Mouse (Mus musculus) stomach, postnatal 0 days (tissue): ENCODE measurements around the gene Prkce. TPM values are rescaled to one million over a fixed set of nuclear protein-coding genes. Genes with fewer than 3 reads are reported as not detected.

ENCODE experiments used
- ATAC-seq: fragments of 200-750 bp; cut with Nextera tagmentation; 2 replicates; pipeline ENCODE4 v1.8.0; 2017; ENCODE audit not compliant: low FRiP score, low TSS enrichment
- DNase-seq: peaks from one replicate; pipeline ENCODE4 v3.0.0-alpha.2; 2016; ENCODE audit warnings: low spot score
- H3K27ac ChIP-seq: fragments of 300-500 bp; sonication (generic); replicated peaks from 2 replicates; pipeline ENCODE4 v1.5.1; 2014; ENCODE audit warnings: mild to moderate bottlenecking, control low read depth
- H3K27me3 ChIP-seq: fragments of 300-500 bp; sonication (generic); 2 replicates; pipeline ENCODE4 v1.6.1; 2014; ENCODE audit warnings: low read length; ENCODE audit not compliant: control insufficient read depth, insufficient read depth
- H3K36me3 ChIP-seq: fragments of 300-500 bp; sonication (generic); 2 replicates; pipeline ENCODE4 v1.6.1; 2014; ENCODE audit warnings: low read length, mixed read lengths; ENCODE audit not compliant: control insufficient read depth, insufficient read depth
- H3K4me1 ChIP-seq: fragments of 300-500 bp; sonication (generic); replicated peaks from 2 replicates; pipeline ENCODE4 v1.6.1; 2014; ENCODE audit warnings: antibody characterized with exemption; ENCODE audit not compliant: control insufficient read depth, insufficient read depth
- H3K4me2 ChIP-seq: fragments of 300-500 bp; sonication (generic); replicated peaks from 2 replicates; pipeline ENCODE4 v1.6.1; 2014; ENCODE audit warnings: low read depth, mild to moderate bottlenecking, control low read depth, moderate library complexity
- H3K4me3 ChIP-seq: fragments of 300-500 bp; sonication (generic); 2 replicates; pipeline ENCODE4 v1.5.1; 2014; ENCODE audit warnings: low read depth, low read length, control low read depth
- H3K9ac ChIP-seq: fragments of 300-500 bp; sonication (generic); 2 replicates; pipeline ENCODE4 v1.6.1; 2014; ENCODE audit warnings: mild to moderate bottlenecking, low read length, control low read depth, mixed read lengths
- H3K9me3 ChIP-seq: fragments of 300-500 bp; sonication (generic); 2 replicates; pipeline ENCODE4 v1.6.1; 2016; ENCODE audit warnings: low read length; ENCODE audit not compliant: control insufficient read depth
- CTCF ChIP-seq: IDR thresholded peaks from 2 replicates; pipeline ENCODE4 v1.5.1; 2016; ENCODE audit warnings: antibody characterized with exemption, low read depth, mild to moderate bottlenecking, moderate library complexity
- EP300 ChIP-seq: optimal IDR thresholded peaks from 2 replicates; pipeline ENCODE3; 2016; ENCODE audit warnings: antibody characterized with exemption
- WGBS: fragments of 180-500 bp; shearing (Covaris S2); extraction: QIAGEN DNeasy Blood & Tissue Kit; methylation state at CpG from one replicate; pipeline ENCODE4 v1.1.7; 2014; 5-methylcytosine and 5-hydroxymethylcytosine counted together
- polyA plus RNA-seq: library from polyadenylated mRNA; unstranded; fragments of >200 nt; fragmentation: Nextera tagmentation; extraction: Ambion mirVana; gene quantifications from 2 replicates; pipeline ENCODE4 v1.2.1, GENCODE M21; 2015

The Prkce gene
- polyA plus RNA-seq, 1 experiment from 2014 or later: 3.4 TPM

DNA sequence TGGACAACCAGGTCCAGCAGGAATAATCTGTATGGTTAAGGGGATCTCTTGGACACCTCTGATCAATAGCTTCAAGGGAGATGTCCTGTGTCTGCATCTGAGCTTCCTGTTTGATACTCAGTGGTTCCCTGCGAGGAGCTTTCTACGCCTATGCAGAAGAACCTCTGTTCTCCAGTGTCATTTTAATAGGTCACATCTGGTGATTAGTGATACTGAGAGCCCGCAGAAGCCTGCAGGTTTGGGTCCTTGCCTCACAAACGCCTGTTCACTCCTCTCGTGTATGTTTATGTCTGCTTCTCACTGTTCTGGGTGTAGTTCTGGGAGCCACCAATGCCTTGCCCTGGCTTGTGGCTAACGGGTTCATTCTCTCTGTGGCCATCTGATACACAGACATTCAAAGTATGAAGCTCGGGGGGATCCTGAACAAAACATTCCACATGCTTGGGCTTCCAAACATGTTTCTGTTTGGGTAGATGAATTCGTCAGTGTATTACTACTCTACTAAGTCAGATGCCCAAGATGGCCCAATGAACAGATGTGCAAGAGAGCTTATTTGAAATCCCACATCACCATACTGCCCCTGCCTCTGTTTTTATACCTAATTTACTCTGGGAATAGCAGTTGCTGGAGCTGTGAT is 202.6 kb downstream of the Prkce start:
- no peak for TF ChIP-seq EP300
- no peak for TF ChIP-seq CTCF
- ATAC-seq (no peak), DNase-seq (no peak)
- no peaks in the 10 kb centered on the region for H3K36me3 ChIP-seq
- no peaks in the 10 kb centered on the region for H3K9me3 ChIP-seq
- H3K9ac ChIP-seq: no peak overlapping the region
- H3K4me2 ChIP-seq: no peak overlapping the region
- H3K4me3 ChIP-seq: no peak overlapping the region
- no peaks in the 10 kb centered on the region for H3K27me3 ChIP-seq
- 0 out of 2 replicates have a peak, but pooled peaks cover 6% of the 10 kb centered on the region for H3K4me1 ChIP-seq
- no peak overlapping the region for H3K27ac ChIP-seq
- WGBS: 63% methylated on average over 8 of the region's 8 CpGs

DNA sequence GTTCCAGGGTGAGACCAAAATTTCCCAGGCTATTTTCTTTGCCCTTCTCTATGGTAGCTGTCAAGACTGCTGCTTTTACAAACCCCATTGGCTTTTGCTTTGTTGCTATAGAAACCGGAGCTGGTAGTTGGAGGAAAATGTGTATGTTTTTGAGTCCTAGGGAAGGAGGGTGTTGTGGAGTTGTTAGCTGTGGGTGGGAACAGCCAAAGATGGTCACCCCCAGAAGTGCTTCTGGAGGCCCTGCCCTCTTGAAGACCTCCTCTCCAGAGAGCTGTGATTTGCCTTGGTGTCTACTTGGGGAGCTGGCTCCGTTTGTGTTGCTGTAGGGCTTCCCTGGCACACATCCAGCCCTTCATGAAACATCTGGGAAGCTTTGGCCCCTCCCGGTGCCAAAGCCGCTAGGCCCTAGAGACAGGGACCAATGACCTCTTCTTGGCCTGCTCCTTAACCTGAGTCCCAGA is 203.5 kb downstream of the Prkce start:
- Histone ChIP-seq H3K4me1 (0 out of 2 replicates have a peak, but pooled peaks cover 6% of the 10 kb centered on the region), H3K4me3 (no peak overlapping the region), H3K4me2 (no peak overlapping the region), H3K36me3 (no peaks in the 10 kb centered on the region), H3K9ac (no peak overlapping the region), H3K27me3 (no peaks in the 10 kb centered on the region), H3K27ac (no peak overlapping the region), H3K9me3 (no peaks in the 10 kb centered on the region)
- ATAC-seq: no peak
- no peak for DNase-seq
- TF ChIP-seq CTCF: no peak
- no peak for TF ChIP-seq EP300
- WGBS: 40% methylated on average over 4 of the region's 4 CpGs

DNA sequence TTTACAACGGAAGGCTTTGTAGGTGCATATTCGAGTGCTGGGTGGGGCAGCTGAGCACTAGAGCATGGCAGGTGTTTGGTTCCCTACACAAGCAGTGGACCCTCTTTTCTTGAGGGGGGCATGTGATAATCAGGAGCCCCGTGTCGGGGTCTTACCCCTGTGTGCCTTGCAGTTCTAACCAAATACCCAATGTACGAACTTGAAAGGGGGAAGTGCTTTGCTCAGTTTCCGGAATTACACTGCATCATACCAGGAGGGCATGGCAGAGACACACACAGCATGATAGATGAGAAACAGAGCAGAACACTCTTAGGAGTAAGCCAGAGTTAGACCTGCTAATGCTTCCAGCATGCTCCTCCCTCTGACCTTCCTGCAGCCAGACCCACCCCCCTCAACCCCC is 208.8 kb downstream of the Prkce start:
- Histone ChIP-seq H3K9ac (no peak overlapping the region), H3K4me3 (no peak overlapping the region)
- no peak for TF ChIP-seq CTCF
- TF ChIP-seq EP300: no peak

DNA sequence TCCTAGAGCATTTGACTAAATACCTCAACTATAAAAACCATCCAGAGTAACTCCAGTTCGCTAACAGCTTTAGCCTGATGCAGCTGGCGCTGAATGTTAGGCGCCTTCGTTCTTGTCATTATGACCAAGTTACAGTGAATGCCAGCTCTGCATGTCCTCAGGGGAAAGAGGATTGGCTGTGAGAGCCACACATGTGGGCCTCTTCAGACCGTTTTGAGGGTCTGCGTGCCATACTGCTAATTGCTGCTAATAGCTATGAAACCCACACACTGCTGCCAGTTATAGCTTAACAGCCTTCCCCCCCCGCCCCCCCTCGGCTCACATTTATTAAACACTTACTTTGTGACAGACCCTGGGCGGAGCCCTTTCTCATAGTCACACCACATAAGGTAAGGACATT is 210.3 kb downstream of the Prkce start:
- ATAC-seq: no peak
- DNase-seq: no peak
- Histone ChIP-seq H3K27me3 (no peaks in the 10 kb centered on the region), H3K36me3 (no peaks in the 10 kb centered on the region), H3K27ac (no peak overlapping the region), H3K9me3 (no peaks in the 10 kb centered on the region), H3K9ac (no peak overlapping the region), H3K4me1 (no peaks in the 10 kb centered on the region), H3K4me3 (no peak overlapping the region), H3K4me2 (no peak overlapping the region)
- TF ChIP-seq CTCF (no peak), EP300 (no peak)
- 86% methylated on average over 9 of the region's 9 CpGs for WGBS

More for the DNA sequence above, 208.8 kb downstream of the Prkce start:
- Histone ChIP-seq H3K36me3 (no peaks in the 10 kb centered on the region), H3K4me2 (no peak overlapping the region), H3K4me1 (0 out of 2 replicates have a peak, but pooled peaks cover under 1% of the 10 kb centered on the region), H3K9me3 (no peaks in the 10 kb centered on the region), H3K27ac (no peak overlapping the region), H3K27me3 (no peaks in the 10 kb centered on the region)
- 75% methylated on average over 6 of the region's 6 CpGs for WGBS
- DNase-seq (no peak), ATAC-seq (no peak)

DNA sequence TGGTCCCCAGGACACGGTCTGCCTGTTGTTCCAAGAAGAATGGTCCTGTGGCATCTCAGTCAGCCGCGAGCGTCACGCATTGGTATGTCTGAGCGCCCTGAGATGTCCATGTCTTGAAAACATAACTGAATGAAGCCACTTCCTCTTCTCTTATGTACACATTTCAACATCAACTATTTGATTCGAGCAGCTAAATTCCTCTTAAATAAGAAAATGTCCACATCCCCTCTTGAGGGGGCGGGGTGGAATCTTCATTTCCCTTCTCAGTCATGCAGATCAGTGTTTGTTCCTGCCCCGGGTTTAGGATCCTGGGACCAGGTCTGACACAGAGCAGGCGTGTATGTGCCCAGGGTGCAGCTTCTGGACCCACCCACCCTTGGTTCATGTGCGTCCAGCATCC is 211.0 kb downstream of the Prkce start:
- H3K4me1 ChIP-seq: no peaks in the 10 kb centered on the region
- no peaks in the 10 kb centered on the region for H3K36me3 ChIP-seq
- H3K4me3 ChIP-seq: no peak overlapping the region
- no peak overlapping the region for H3K9ac ChIP-seq
- DNase-seq: no peak
- H3K4me2 ChIP-seq: no peak overlapping the region
- TF ChIP-seq EP300 (no peak), CTCF (no peak)
- no peak overlapping the region for H3K27ac ChIP-seq
- no peaks in the 10 kb centered on the region for H3K27me3 ChIP-seq
- H3K9me3 ChIP-seq: no peaks in the 10 kb centered on the region
- WGBS: 77% methylated on average over 11 of the region's 11 CpGs
- no peak for ATAC-seq

DNA sequence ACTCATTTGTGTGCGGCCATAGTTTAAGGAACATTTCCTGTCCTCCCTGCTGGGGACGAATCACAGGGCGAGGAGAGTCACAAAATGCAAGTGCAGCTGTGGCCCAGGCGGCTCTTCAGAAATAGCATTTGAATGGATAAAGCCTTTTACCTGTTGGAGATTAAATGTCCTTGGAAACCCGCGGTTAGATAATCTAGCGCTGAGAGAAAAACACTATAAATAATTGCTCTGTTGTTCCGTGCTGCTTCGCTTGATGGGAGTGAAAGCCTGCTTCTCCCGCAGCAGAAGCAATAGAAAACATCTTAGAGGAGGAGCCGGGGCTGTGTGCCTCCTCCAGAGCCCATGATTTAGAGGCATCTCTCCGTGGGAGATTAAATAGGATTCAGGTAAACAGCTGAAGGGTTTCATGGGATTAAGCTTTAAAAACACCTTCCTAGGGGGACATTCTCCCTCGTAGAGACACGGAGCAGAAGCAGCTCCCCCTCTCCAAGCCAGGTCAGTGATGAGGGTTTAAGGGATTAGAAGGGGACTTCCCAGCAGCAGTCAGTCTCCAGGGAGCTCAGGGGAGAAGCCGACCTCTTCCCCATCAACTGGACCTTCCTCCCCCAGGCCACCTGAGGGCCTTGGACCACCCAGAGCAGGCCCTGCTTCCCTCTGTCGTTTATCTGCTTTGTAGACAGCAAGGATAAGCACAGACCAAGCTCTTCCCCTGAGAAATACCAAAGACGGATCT is 212.0 kb downstream of the Prkce start:
- no peaks in the 10 kb centered on the region for H3K36me3 ChIP-seq
- ATAC-seq: no peak
- no peaks in the 10 kb centered on the region for H3K9me3 ChIP-seq
- WGBS: 27% methylated on average over 17 of the region's 17 CpGs
- no peak overlapping the region for H3K27ac ChIP-seq
- TF ChIP-seq EP300: no peak
- TF ChIP-seq CTCF: no peak
- H3K4me3 ChIP-seq: no peak overlapping the region
- no peak for DNase-seq
- H3K4me1 ChIP-seq: no peaks in the 10 kb centered on the region
- H3K9ac ChIP-seq: no peak overlapping the region
- no peaks in the 10 kb centered on the region for H3K27me3 ChIP-seq
- no peak overlapping the region for H3K4me2 ChIP-seq
